ENCODE assay signal across 8 mouse cellular contexts in genomic region chr5:113830292-113830643, GRCm38 (mm10). TPM values are rescaled to one million over a fixed set of nuclear protein-coding genes. Genes with fewer than 3 reads are reported as not detected.
DNase-seq lines count a peak whose midpoint lies in the region; ATAC-seq and TF ChIP-seq lines count a peak whose summit lies in the region.

No protein-coding gene starts in this region.

- peak; percentile 54 to 80 for DNase-seq in heart, adult 2 months
- no peak for DNase-seq in heart, embryonic 10.5 days (ENCODE audit: low spot score)
- DNase-seq in liver, embryonic 14.5 days (ENCODE audit: low read depth in 3 of 3, low spot score in 3 of 3) = peak in 2 of 3 experiments; percentile 33 to 49
- peak; percentile 83 to 93 for DNase-seq in spleen, adult 2 months (ENCODE audit: low read depth in 1 of 2, low spot score in 2 of 2)
- DNase-seq in layer of hippocampus, postnatal 36 days = no peak
- no peak for DNase-seq in right cerebral cortex, adult 2 months (ENCODE audit: low spot score in 2 of 2)

- no peaks in the 10 kb centered on the region for H3K79me2 ChIP-seq in heart, adult 2 months (replicated peaks; ENCODE audit: control insufficient read depth, insufficient read depth, low read length)

- no peaks in the 10 kb centered on the region for H3K9me3 ChIP-seq in heart, embryonic 10.5 days
- no peaks in the 10 kb centered on the region for H3K9me3 ChIP-seq in liver, embryonic 14.5 days (ENCODE audit: control insufficient read depth, low read length)
- H3K9me3 ChIP-seq in forebrain, embryonic 12.5 days = no peaks in the 10 kb centered on the region

- H3K4me2 ChIP-seq in liver, embryonic 14.5 days (ENCODE audit: low read depth) = peak overlapping the region; percentile 51
- no peak overlapping the region for H3K4me2 ChIP-seq in forebrain, embryonic 12.5 days

- 0 out of 2 replicates have a peak, but pooled peaks have one; percentile 11 for TF ChIP-seq POLR2A in heart, adult 2 months (IDR thresholded peaks at IDR 0.05; ENCODE audit: insufficient read depth, low read depth, low read length)
- TF ChIP-seq POLR2A in spleen, adult 2 months (IDR thresholded peaks at IDR 0.05; ENCODE audit: low read depth, low read length) = peak; percentile 93

- no peak overlapping the region for H3K27ac ChIP-seq in heart, adult 2 months
- H3K27ac ChIP-seq in heart, embryonic 10.5 days = no peak overlapping the region
- peak overlapping the region; percentile 52; the same call in 1 of the 2 replicates for H3K27ac ChIP-seq in brown adipose tissue, adult 24 weeks (replicated peaks; ENCODE audit: low read depth, low read length)
- H3K27ac ChIP-seq in liver, embryonic 14.5 days = peak overlapping the region; percentile 13; the same call in 1 of the 2 replicates
- H3K27ac ChIP-seq in spleen, adult 2 months (ENCODE audit: insufficient read depth, low read length) = peak overlapping the region; percentile 91
- H3K27ac ChIP-seq in forebrain, embryonic 12.5 days = no peak overlapping the region

- no peaks in the 10 kb centered on the region for H3K4me1 ChIP-seq in heart, adult 2 months (ENCODE audit: control insufficient read depth, insufficient read depth, low read length)
- H3K4me1 ChIP-seq in heart, embryonic 10.5 days = peaks cover 19% of the 10 kb centered on the region
- no peaks in the 10 kb centered on the region for H3K4me1 ChIP-seq in brown adipose tissue, adult 24 weeks (ENCODE audit: control insufficient read depth, insufficient read depth, insufficient read length, low read length)
- H3K4me1 ChIP-seq in liver, embryonic 14.5 days (replicated peaks; ENCODE audit: control insufficient read depth in 2 of 2, insufficient read depth in 2 of 2, low read length in 1 of 2) = peaks cover 3 to 19% of the 10 kb centered on the region in 2 experiments; a peak in 3 of 4 replicates
- peaks cover 32% of the 10 kb centered on the region for H3K4me1 ChIP-seq in spleen, adult 2 months (ENCODE audit: control insufficient read depth, insufficient read depth, insufficient read length)
- peaks cover 6% of the 10 kb centered on the region; the same call in 1 of the 2 replicates for H3K4me1 ChIP-seq in forebrain, embryonic 12.5 days

- TF ChIP-seq EP300 in heart, adult 2 months (IDR thresholded peaks at IDR 0.05; ENCODE audit: insufficient read depth, low read depth, low read length) = no peak
- no peak for TF ChIP-seq EP300 in liver, embryonic 14.5 days (IDR thresholded peaks at IDR 0.05; ENCODE audit: low read depth)

- peak; percentile 72 for ATAC-seq in liver, embryonic 14.5 days (ENCODE audit: insufficient read depth)
- ATAC-seq in forebrain, embryonic 12.5 days (ENCODE audit: low FRiP score) = no peak

- no peak for TF ChIP-seq CTCF in heart, adult 2 months (IDR thresholded peaks at IDR 0.05)
- TF ChIP-seq CTCF in liver, embryonic 14.5 days (IDR thresholded peaks at IDR 0.05; ENCODE audit: low read depth) = no peak
- TF ChIP-seq CTCF in spleen, adult 2 months (IDR thresholded peaks at IDR 0.05; ENCODE audit: extremely low read depth, insufficient read depth, insufficient read length, insufficient replicate concordance) = no peak

- 50% methylated on average over 10 of the region's 10 CpGs for WGBS in heart, adult 2 months
- WGBS in heart, embryonic 10.5 days = 42% methylated on average over 10 of the region's 10 CpGs
- 7% methylated on average over 10 of the region's 10 CpGs for WGBS in liver, embryonic 14.5 days (ENCODE audit: insufficient replicate concordance)
- 7% methylated on average over 10 of the region's 10 CpGs for WGBS in spleen, adult 2 months
- 76% methylated on average over 10 of the region's 10 CpGs for WGBS in forebrain, embryonic 12.5 days

- intact Hi-C loops in heart, adult 2 months (cut with DNase I) = no loop called here

- no peaks in the 10 kb centered on the region for H3K36me3 ChIP-seq in heart, adult 2 months (ENCODE audit: control insufficient read depth, insufficient read depth, low read length)
- no peaks in the 10 kb centered on the region for H3K36me3 ChIP-seq in heart, embryonic 10.5 days
- no peaks in the 10 kb centered on the region for H3K36me3 ChIP-seq in liver, embryonic 14.5 days (replicated peaks; ENCODE audit: control insufficient read depth, insufficient read depth, low read depth)
- H3K36me3 ChIP-seq in spleen, adult 2 months (ENCODE audit: control insufficient read depth, insufficient read depth, low read length) = no peaks in the 10 kb centered on the region
- no peaks in the 10 kb centered on the region for H3K36me3 ChIP-seq in forebrain, embryonic 12.5 days (replicated peaks)

- no peaks in the 10 kb centered on the region for H3K27me3 ChIP-seq in heart, adult 2 months (ENCODE audit: control insufficient read depth, insufficient read depth, low read length)
- H3K27me3 ChIP-seq in heart, embryonic 10.5 days (ENCODE audit: insufficient read depth, poor library complexity, severe bottlenecking) = no peaks in the 10 kb centered on the region
- H3K27me3 ChIP-seq in liver, embryonic 14.5 days (ENCODE audit: control insufficient read depth, insufficient read depth, low read length) = no peaks in the 10 kb centered on the region
- H3K27me3 ChIP-seq in spleen, adult 2 months (ENCODE audit: control insufficient read depth, insufficient read depth, low read length) = no peaks in the 10 kb centered on the region
- 0 out of 2 replicates have a peak, but pooled peaks cover 3% of the 10 kb centered on the region for H3K27me3 ChIP-seq in forebrain, embryonic 12.5 days

- H3K4me3 ChIP-seq in heart, adult 2 months = no peak overlapping the region
- H3K4me3 ChIP-seq in heart, embryonic 10.5 days = no peak overlapping the region
- H3K4me3 ChIP-seq in brown adipose tissue, adult 24 weeks (ENCODE audit: insufficient read depth, low read depth, low read length) = peak overlapping the region; percentile 52
- H3K4me3 ChIP-seq in liver, embryonic 14.5 days (ENCODE audit: insufficient read depth in 1 of 2, low read depth in 2 of 2, low read length in 2 of 2) = peak overlapping the region; percentile 19 to 38
- H3K4me3 ChIP-seq in spleen, adult 2 months (ENCODE audit: extremely low read depth, insufficient read depth, insufficient read length) = peak overlapping the region; percentile 63
- no peak overlapping the region for H3K4me3 ChIP-seq in forebrain, embryonic 12.5 days (replicated peaks)

- 0 out of 2 replicates have a peak overlapping the region, but pooled peaks have one; percentile 28 for H3K9ac ChIP-seq in heart, adult 2 months (ENCODE audit: low read depth, low read length)
- H3K9ac ChIP-seq in liver, embryonic 14.5 days (replicated peaks) = peak overlapping the region; percentile 51
- no peak overlapping the region for H3K9ac ChIP-seq in forebrain, embryonic 12.5 days

RNA-seq across cellular contexts. Expression of gene Selplg, which starts 2.2 kb away (rescaled TPM):
- 1 to 10 TPM; 3.4 to 4.5 TPM for total RNA-seq in heart, adult 2 months (2021)
- polyA plus RNA-seq in heart, adult 2 months (2012; rRNA removed) = 5.7 and 14.1 TPM in 2 replicates
- 0.64 and 1.3 TPM in 2 replicates for polyA plus RNA-seq in heart, embryonic 10.5 days (2016; fragmentation: Nextera tagmentation; extraction: Ambion mirVana)
- polyA plus RNA-seq in brown adipose tissue, adult 24 weeks (2012; ENCODE audit: insufficient read depth, insufficient read length, missing spikeins) = 5.5 and 6.0 TPM in 2 replicates
- polyA plus RNA-seq in liver, embryonic 14.5 days (2012; rRNA removed) = 8.8 and 10.9 TPM in 2 replicates
- 11.2 and 12.5 TPM in 2 replicates for polyA plus RNA-seq in liver, embryonic 14.5 days (2014; fragmentation: Nextera tagmentation; extraction: Ambion mirVana)
- polyA plus RNA-seq in spleen, adult 2 months (2012; rRNA removed) = 274 and 338 TPM in 2 replicates
- polyA plus RNA-seq in forebrain, embryonic 12.5 days (2016; fragmentation: Nextera tagmentation; extraction: Ambion mirVana) = 0.82 and 0.88 TPM in 2 replicates
- 10 to 100 TPM; 30.2 to 30.3 TPM for total RNA-seq in layer of hippocampus, postnatal 36 days (2021)

RNA-seq across cellular contexts. Expression of gene Tmem119, which starts 30.0 kb away (rescaled TPM):
- total RNA-seq in heart, adult 2 months (2021) = 1 to 10 TPM; 3.6 to 5.8 TPM
- polyA plus RNA-seq in heart, adult 2 months (2012; rRNA removed) = 7.3 and 12.0 TPM in 2 replicates
- 13.5 and 42.1 TPM in 2 replicates for polyA plus RNA-seq in heart, embryonic 10.5 days (2016; fragmentation: Nextera tagmentation; extraction: Ambion mirVana)
- 0.83 and 1.5 TPM in 2 replicates for polyA plus RNA-seq in brown adipose tissue, adult 24 weeks (2012; ENCODE audit: insufficient read depth, insufficient read length, missing spikeins)
- polyA plus RNA-seq in liver, embryonic 14.5 days (2012; rRNA removed) = 0.94 and 1.1 TPM in 2 replicates
- polyA plus RNA-seq in liver, embryonic 14.5 days (2014; fragmentation: Nextera tagmentation; extraction: Ambion mirVana) = 1.1 and 1.4 TPM in 2 replicates
- 3.0 and 4.8 TPM in 2 replicates for polyA plus RNA-seq in spleen, adult 2 months (2012; rRNA removed)
- 13.9 and 19.4 TPM in 2 replicates for polyA plus RNA-seq in forebrain, embryonic 12.5 days (2016; fragmentation: Nextera tagmentation; extraction: Ambion mirVana)
- total RNA-seq in layer of hippocampus, postnatal 36 days (2021) = 10 to 100 TPM; 22.0 to 25.7 TPM

RNA-seq across cellular contexts. Expression of gene Iscu, which starts 57.7 kb away (rescaled TPM):
- 100 to 1,000 TPM; 176 to 202 TPM for total RNA-seq in heart, adult 2 months (2021)
- 168 and 212 TPM in 2 replicates for polyA plus RNA-seq in heart, adult 2 months (2012; rRNA removed)
- 98.7 and 105 TPM in 2 replicates for polyA plus RNA-seq in heart, embryonic 10.5 days (2016; fragmentation: Nextera tagmentation; extraction: Ambion mirVana)
- polyA plus RNA-seq in brown adipose tissue, adult 24 weeks (2012; ENCODE audit: insufficient read depth, insufficient read length, missing spikeins) = 426 and 447 TPM in 2 replicates
- polyA plus RNA-seq in liver, embryonic 14.5 days (2012; rRNA removed) = 46.2 and 64.9 TPM in 2 replicates
- polyA plus RNA-seq in liver, embryonic 14.5 days (2014; fragmentation: Nextera tagmentation; extraction: Ambion mirVana) = 100 and 103 TPM in 2 replicates
- 77.5 and 79.7 TPM in 2 replicates for polyA plus RNA-seq in spleen, adult 2 months (2012; rRNA removed)
- polyA plus RNA-seq in forebrain, embryonic 12.5 days (2016; fragmentation: Nextera tagmentation; extraction: Ambion mirVana) = 107 and 113 TPM in 2 replicates
- 100 to 1,000 TPM; 110 to 126 TPM for total RNA-seq in layer of hippocampus, postnatal 36 days (2021)

RNA-seq across cellular contexts. Expression of gene Sart3, which starts 58.0 kb away (rescaled TPM):
- total RNA-seq in heart, adult 2 months (2021) = 10 to 100 TPM; 12.2 to 14.4 TPM
- 10.2 and 13.6 TPM in 2 replicates for polyA plus RNA-seq in heart, adult 2 months (2012; rRNA removed)
- polyA plus RNA-seq in heart, embryonic 10.5 days (2016; fragmentation: Nextera tagmentation; extraction: Ambion mirVana) = 46.0 and 63.9 TPM in 2 replicates
- 5.9 and 11.4 TPM in 2 replicates for polyA plus RNA-seq in brown adipose tissue, adult 24 weeks (2012; ENCODE audit: insufficient read depth, insufficient read length, missing spikeins)
- 11.6 and 15.0 TPM in 2 replicates for polyA plus RNA-seq in liver, embryonic 14.5 days (2012; rRNA removed)
- polyA plus RNA-seq in liver, embryonic 14.5 days (2014; fragmentation: Nextera tagmentation; extraction: Ambion mirVana) = 12.7 and 15.9 TPM in 2 replicates
- 27.2 and 28.0 TPM in 2 replicates for polyA plus RNA-seq in spleen, adult 2 months (2012; rRNA removed)
- polyA plus RNA-seq in forebrain, embryonic 12.5 days (2016; fragmentation: Nextera tagmentation; extraction: Ambion mirVana) = 78.4 and 78.8 TPM in 2 replicates
- total RNA-seq in layer of hippocampus, postnatal 36 days (2021) = 10 to 100 TPM; 51.2 to 56.8 TPM

Comparison
In these comparisons a context has a peak if more than half of its experiments do, and no peak if none do; other contexts are left out.
1. DNase-seq: peak in heart, adult 2 months (2 of 2), liver, embryonic 14.5 days (2 of 3) and spleen, adult 2 months (2 of 2); none in heart, embryonic 10.5 days (single experiment), layer of hippocampus, postnatal 36 days (0 of 2) and right cerebral cortex, adult 2 months (0 of 2).
2. H3K27ac ChIP-seq: peak in brown adipose tissue, adult 24 weeks (single experiment), liver, embryonic 14.5 days (single experiment) and spleen, adult 2 months (single experiment); none in heart, adult 2 months (single experiment), heart, embryonic 10.5 days (single experiment) and forebrain, embryonic 12.5 days (single experiment).
3. H3K4me3 ChIP-seq: peak in brown adipose tissue, adult 24 weeks (single experiment), liver, embryonic 14.5 days (2 of 2) and spleen, adult 2 months (single experiment); none in heart, adult 2 months (single experiment), heart, embryonic 10.5 days (single experiment) and forebrain, embryonic 12.5 days (single experiment).
4. RNA of gene Selplg, which starts 2.2 kb away (polyA plus RNA-seq): 274 to 338 TPM in spleen, adult 2 months; 5.7 to 14.1 TPM in heart, adult 2 months, 8.8 to 12.5 TPM in liver, embryonic 14.5 days, 5.5 to 6.0 TPM in brown adipose tissue, adult 24 weeks, 0.64 to 1.3 TPM in heart, embryonic 10.5 days and 0.82 to 0.88 TPM in forebrain, embryonic 12.5 days; every median in the first group is over 10 times any median in the second.